Mouse (Mus musculus): Measurements from ENCODE around the gene D630045J12Rik. TPM values are rescaled to one million over a fixed set of nuclear protein-coding genes. Genes with fewer than 3 reads are reported as not detected.

The D630045J12Rik gene
- polyA plus RNA-seq, 1 experiment from 2014 or later = 14.3 TPM

GRCm38 (mm10) chr6:38256793-38257192 is 3.0 kb upstream of the D630045J12Rik start:
- Histone ChIP-seq H3K4me2 (replicated peaks) (no peak overlapping the region), H3K27ac (no peak overlapping the region), H3K27me3 (no peaks in the 10 kb centered on the region), H3K4me1 (peaks cover 16% of the 10 kb centered on the region), H3K9me3 (replicated peaks) (no peaks in the 10 kb centered on the region), H3K4me3 (no peak overlapping the region), H3K36me3 (no peaks in the 10 kb centered on the region), H3K9ac (no peak overlapping the region)
- ATAC-seq (ENCODE audit: low FRiP score) = no peak
- 93% methylated on average over 4 of the region's 4 CpGs for WGBS

- Histone ChIP-seq H3K27ac (no peak overlapping the region), H3K4me3 (no peak overlapping the region), H3K4me2 (replicated peaks) (no peak overlapping the region), H3K4me1 (peaks cover 24% of the 10 kb centered on the region), H3K9me3 (replicated peaks) (no peaks in the 10 kb centered on the region), H3K9ac (no peak overlapping the region), H3K36me3 (no peaks in the 10 kb centered on the region), H3K27me3 (no peaks in the 10 kb centered on the region)
- 59% methylated on average over 2 of the region's 2 CpGs for WGBS
- ATAC-seq (ENCODE audit: low FRiP score) = no peak
Measured at GRCm38 (mm10) chr6:38255794-38256193, 2.0 kb upstream of the D630045J12Rik start.

- H3K27ac ChIP-seq = peak overlapping the region; percentile 97
- peak overlapping the region; percentile 76 for H3K4me2 ChIP-seq (replicated peaks)
- 6% methylated on average over 19 of the region's 19 CpGs for WGBS
- H3K9ac ChIP-seq = peak overlapping the region; percentile 99
- peak; percentile 41; the same call in 1 of the 2 replicates for ATAC-seq (ENCODE audit: low FRiP score)
- peak overlapping the region; percentile 88 for H3K4me3 ChIP-seq
- peaks cover 42% of the 10 kb centered on the region for H3K4me1 ChIP-seq
- no peaks in the 10 kb centered on the region for H3K9me3 ChIP-seq (replicated peaks)
- no peaks in the 10 kb centered on the region for H3K36me3 ChIP-seq
- H3K27me3 ChIP-seq = no peaks in the 10 kb centered on the region
Measured at GRCm38 (mm10) chr6:38252766-38253735, 758 bp downstream of the D630045J12Rik start.

- no peaks in the 10 kb centered on the region for H3K27me3 ChIP-seq
- H3K9me3 ChIP-seq (replicated peaks) = no peaks in the 10 kb centered on the region
- WGBS = 62% methylated on average over 10 of the region's 10 CpGs
- peaks cover 45% of the 10 kb centered on the region for H3K4me1 ChIP-seq
- H3K9ac ChIP-seq = peak overlapping the region; percentile 99
- ATAC-seq (ENCODE audit: low FRiP score) = no peak
- peak overlapping the region; percentile 97; the same call in 1 of the 2 replicates for H3K27ac ChIP-seq
- no peaks in the 10 kb centered on the region for H3K36me3 ChIP-seq
- H3K4me3 ChIP-seq = peak overlapping the region; percentile 88
- peak overlapping the region; percentile 76 for H3K4me2 ChIP-seq (replicated peaks)
Measured at GRCm38 (mm10) chr6:38252139-38252538, 1.7 kb downstream of the D630045J12Rik start.

- 0 out of 2 replicates have a peak overlapping the region, but pooled peaks have one; percentile 1 for H3K4me3 ChIP-seq
- H3K36me3 ChIP-seq = no peaks in the 10 kb centered on the region
- 54% methylated on average over 4 of the region's 4 CpGs for WGBS
- H3K9me3 ChIP-seq (replicated peaks) = no peaks in the 10 kb centered on the region
- H3K27me3 ChIP-seq = no peaks in the 10 kb centered on the region
- ATAC-seq (ENCODE audit: low FRiP score) = no peak
- H3K9ac ChIP-seq = peak overlapping the region; percentile 99
- H3K4me2 ChIP-seq (replicated peaks) = peak overlapping the region; percentile 76
- no peak overlapping the region for H3K27ac ChIP-seq
- peaks cover 46% of the 10 kb centered on the region for H3K4me1 ChIP-seq
Measured at GRCm38 (mm10) chr6:38251464-38251863, 2.3 kb downstream of the D630045J12Rik start.

GRCm38 (mm10) chr6:38247362-38247761 is 6.4 kb downstream of the D630045J12Rik start:
- Histone ChIP-seq H3K4me2 (replicated peaks) (no peak overlapping the region), H3K27ac (no peak overlapping the region), H3K4me3 (no peak overlapping the region), H3K9ac (no peak overlapping the region), H3K36me3 (no peaks in the 10 kb centered on the region), H3K4me1 (peaks cover 45% of the 10 kb centered on the region), H3K9me3 (replicated peaks) (no peaks in the 10 kb centered on the region), H3K27me3 (no peaks in the 10 kb centered on the region)
- ATAC-seq (ENCODE audit: low FRiP score) = no peak
- 90% methylated on average over 4 of the region's 4 CpGs for WGBS

- H3K4me3 ChIP-seq = no peak overlapping the region
- no peak overlapping the region for H3K9ac ChIP-seq
- H3K9me3 ChIP-seq (replicated peaks) = no peaks in the 10 kb centered on the region
- H3K36me3 ChIP-seq = no peaks in the 10 kb centered on the region
- peaks cover 29% of the 10 kb centered on the region for H3K4me1 ChIP-seq
- H3K4me2 ChIP-seq (replicated peaks) = no peak overlapping the region
- WGBS = 81% methylated on average over 3 of the region's 3 CpGs
- ATAC-seq (ENCODE audit: low FRiP score) = no peak
- H3K27me3 ChIP-seq = no peaks in the 10 kb centered on the region
- H3K27ac ChIP-seq = no peak overlapping the region
Measured at GRCm38 (mm10) chr6:38244806-38245205, 9.0 kb downstream of the D630045J12Rik start.

GRCm38 (mm10) chr6:38244167-38244566 is 9.6 kb downstream of the D630045J12Rik start:
- no peak for ATAC-seq (ENCODE audit: low FRiP score)
- no peaks in the 10 kb centered on the region for H3K36me3 ChIP-seq
- H3K9me3 ChIP-seq (replicated peaks) = no peaks in the 10 kb centered on the region
- H3K4me3 ChIP-seq = no peak overlapping the region
- no peak overlapping the region for H3K27ac ChIP-seq
- no peaks in the 10 kb centered on the region for H3K27me3 ChIP-seq
- no peak overlapping the region for H3K4me2 ChIP-seq (replicated peaks)
- H3K4me1 ChIP-seq = peaks cover 25% of the 10 kb centered on the region
- WGBS = 75% methylated on average over 3 of the region's 3 CpGs
- no peak overlapping the region for H3K9ac ChIP-seq

GRCm38 (mm10) chr6:38242833-38243232 is 11.0 kb downstream of the D630045J12Rik start:
- Histone ChIP-seq H3K27me3 (no peaks in the 10 kb centered on the region), H3K4me3 (no peak overlapping the region), H3K4me1 (peaks cover 14% of the 10 kb centered on the region), H3K27ac (no peak overlapping the region), H3K9ac (no peak overlapping the region), H3K9me3 (replicated peaks) (no peaks in the 10 kb centered on the region), H3K4me2 (replicated peaks) (no peak overlapping the region), H3K36me3 (no peaks in the 10 kb centered on the region)
- WGBS = 90% methylated on average over 5 of the region's 5 CpGs
- ATAC-seq (ENCODE audit: low FRiP score) = no peak

GRCm38 (mm10) chr6:38242295-38242830 is 11.4 kb downstream of the D630045J12Rik start:
- Histone ChIP-seq H3K4me1 (peaks cover 14% of the 10 kb centered on the region), H3K9me3 (replicated peaks) (no peaks in the 10 kb centered on the region), H3K27me3 (no peaks in the 10 kb centered on the region), H3K9ac (no peak overlapping the region), H3K4me3 (no peak overlapping the region), H3K36me3 (no peaks in the 10 kb centered on the region), H3K4me2 (replicated peaks) (no peak overlapping the region), H3K27ac (no peak overlapping the region)
- WGBS = 90% methylated on average over 8 of the region's 8 CpGs
- no peak for ATAC-seq (ENCODE audit: low FRiP score)

- Histone ChIP-seq H3K4me3 (no peak overlapping the region), H3K4me1 (peaks cover 13% of the 10 kb centered on the region), H3K9me3 (replicated peaks) (no peaks in the 10 kb centered on the region), H3K27me3 (no peaks in the 10 kb centered on the region), H3K27ac (no peak overlapping the region), H3K36me3 (no peaks in the 10 kb centered on the region), H3K9ac (no peak overlapping the region), H3K4me2 (replicated peaks) (no peak overlapping the region)
- ATAC-seq (ENCODE audit: low FRiP score) = no peak
- 91% methylated on average over 4 of the region's 4 CpGs for WGBS
Measured at GRCm38 (mm10) chr6:38241508-38241907, 12.3 kb downstream of the D630045J12Rik start.

GRCm38 (mm10) chr6:38240618-38241017 is 13.2 kb downstream of the D630045J12Rik start:
- ATAC-seq (ENCODE audit: low FRiP score) = peak; percentile 21; the same call in 1 of the 2 replicates

More at GRCm38 (mm10) chr6:38240618-38241017, 13.2 kb downstream of the D630045J12Rik start:
- Histone ChIP-seq H3K36me3 (no peaks in the 10 kb centered on the region), H3K27me3 (no peaks in the 10 kb centered on the region), H3K27ac (no peak overlapping the region), H3K9ac (no peak overlapping the region), H3K4me2 (replicated peaks) (no peak overlapping the region), H3K9me3 (replicated peaks) (no peaks in the 10 kb centered on the region), H3K4me3 (no peak overlapping the region), H3K4me1 (peaks cover 9% of the 10 kb centered on the region; the same call in 1 of the 2 replicates)
- WGBS = 88% methylated on average over 5 of the region's 5 CpGs

All from hindbrain, embryonic 12.5 days (tissue).